Mouse (Mus musculus) hindbrain, embryonic 14.5 days (tissue): Measurements from ENCODE around the gene Psip1. TPM values are rescaled to one million over a fixed set of nuclear protein-coding genes. Genes with fewer than 3 reads are reported as not detected.

Source experiments
- ATAC-seq: fragments of 200-750 bp; cut with Nextera tagmentation; 2 replicates; pipeline ENCODE4 v1.8.0; 2017; ENCODE audit warnings: moderate number of reproducible peaks, mild to moderate bottlenecking, moderate TSS enrichment, moderate library complexity; ENCODE audit not compliant: low FRiP score
- DNase-seq: peaks from one replicate; pipeline ENCODE4 v3.0.0-alpha.2; 2015; ENCODE audit warnings: low spot score
- H3K27ac ChIP-seq: fragments of 300-500 bp; sonication (generic); 2 replicates; pipeline ENCODE4 v1.5.1; 2014; ENCODE audit warnings: mild to moderate bottlenecking, moderate library complexity
- H3K27me3 ChIP-seq: fragments of 300-500 bp; sonication (generic); 2 replicates; pipeline ENCODE4 v1.6.1; 2014; ENCODE audit warnings: mild to moderate bottlenecking, low read length, mixed read lengths; ENCODE audit not compliant: control insufficient read depth, insufficient read depth
- H3K36me3 ChIP-seq: fragments of 300-500 bp; sonication (generic); replicated peaks from 2 replicates; pipeline ENCODE4 v1.6.1; 2014; ENCODE audit not compliant: control insufficient read depth, insufficient read depth
- H3K4me1 ChIP-seq: fragments of 300-500 bp; sonication (generic); replicated peaks from 2 replicates; pipeline ENCODE4 v1.6.1; 2014; ENCODE audit warnings: antibody characterized with exemption, low read length, mixed read lengths; ENCODE audit not compliant: control insufficient read depth, insufficient read depth
- H3K4me2 ChIP-seq: fragments of 300-500 bp; sonication (generic); replicated peaks from 2 replicates; pipeline ENCODE4 v1.6.1; 2014; ENCODE audit warnings: mild to moderate bottlenecking, moderate library complexity
- H3K4me3 ChIP-seq: fragments of 300-500 bp; sonication (generic); replicated peaks from 2 replicates; pipeline ENCODE4 v1.5.1; 2014; ENCODE audit warnings: mild to moderate bottlenecking, low read length
- H3K9ac ChIP-seq: fragments of 300-500 bp; sonication (generic); 2 replicates; pipeline ENCODE4 v1.6.1; 2014
- H3K9me3 ChIP-seq: fragments of 300-500 bp; sonication (generic); 2 replicates; pipeline ENCODE4 v1.6.1; 2016; ENCODE audit warnings: low read length; ENCODE audit not compliant: control insufficient read depth
- WGBS: fragments of 180-500 bp; shearing (Covaris S2); extraction: QIAGEN DNeasy Blood & Tissue Kit; methylation state at CpG from one replicate; pipeline ENCODE4 v1.1.7; 2014; 5-methylcytosine and 5-hydroxymethylcytosine counted together
- polyA plus RNA-seq: library from polyadenylated mRNA; unstranded; fragments of >200 nt; fragmentation: Nextera tagmentation; extraction: Ambion mirVana; gene quantifications from 2 replicates; pipeline ENCODE4 v1.2.1, GENCODE M21; 2014

The Psip1 gene
- polyA plus RNA-seq, 1 experiment from 2014 or later: 308 TPM

DNA sequence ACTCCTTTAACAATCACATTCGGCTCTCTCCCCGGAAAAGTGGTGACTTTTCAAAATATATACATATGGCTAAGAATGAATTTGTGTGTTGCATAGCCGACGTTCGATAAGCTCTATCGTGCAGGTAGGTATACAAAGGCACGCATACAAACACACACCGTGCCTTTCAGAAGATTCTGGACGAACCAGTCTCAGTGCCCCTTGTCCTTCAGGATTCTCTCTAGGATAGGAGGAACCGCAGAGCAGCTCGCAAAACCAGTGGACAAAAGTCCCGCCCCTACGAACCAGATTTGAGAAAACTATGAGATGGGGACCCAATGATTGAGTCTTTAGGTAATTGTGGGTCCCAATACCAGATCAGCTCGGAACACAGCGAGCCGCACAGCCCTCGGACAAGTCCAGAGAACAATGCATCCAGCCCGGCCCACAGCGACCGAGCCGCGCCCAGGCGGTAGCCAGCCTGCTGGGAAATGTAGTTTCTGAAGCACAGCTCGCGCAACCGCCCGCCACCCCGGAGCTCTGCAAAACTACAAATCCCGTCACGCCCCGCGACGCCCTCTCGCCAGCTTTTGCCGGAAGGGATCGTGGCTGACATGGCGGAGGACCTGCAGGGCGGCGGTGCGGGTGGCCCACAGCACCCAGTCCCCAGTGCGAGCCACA, 69.0 kb downstream of the Psip1 start, which contains the start of gene Snapc3:
Gene Snapc3 (plus strand): TSS at position 565 of the 660 bp plus-strand sequence.
- Histone ChIP-seq H3K27ac (peak within 1 kb of the TSS; percentile 88), H3K36me3 (peaks cover 8% of the 10 kb centered on the region; the same call in 1 of the 2 replicates), H3K4me3 (peak within 1 kb of the TSS; percentile 82), H3K9me3 (no peaks in the 10 kb centered on the region), H3K27me3 (no peaks in the 10 kb centered on the region), H3K4me1 (peaks cover 18% of the 10 kb centered on the region), H3K9ac (peak within 1 kb of the TSS; percentile 92), H3K4me2 (peak within 1 kb of the TSS; percentile 66)
- DNase-seq (peak; percentile 97), ATAC-seq (peak; percentile 99)
- WGBS: 2% methylated on average over 41 of the region's 41 CpGs

DNA sequence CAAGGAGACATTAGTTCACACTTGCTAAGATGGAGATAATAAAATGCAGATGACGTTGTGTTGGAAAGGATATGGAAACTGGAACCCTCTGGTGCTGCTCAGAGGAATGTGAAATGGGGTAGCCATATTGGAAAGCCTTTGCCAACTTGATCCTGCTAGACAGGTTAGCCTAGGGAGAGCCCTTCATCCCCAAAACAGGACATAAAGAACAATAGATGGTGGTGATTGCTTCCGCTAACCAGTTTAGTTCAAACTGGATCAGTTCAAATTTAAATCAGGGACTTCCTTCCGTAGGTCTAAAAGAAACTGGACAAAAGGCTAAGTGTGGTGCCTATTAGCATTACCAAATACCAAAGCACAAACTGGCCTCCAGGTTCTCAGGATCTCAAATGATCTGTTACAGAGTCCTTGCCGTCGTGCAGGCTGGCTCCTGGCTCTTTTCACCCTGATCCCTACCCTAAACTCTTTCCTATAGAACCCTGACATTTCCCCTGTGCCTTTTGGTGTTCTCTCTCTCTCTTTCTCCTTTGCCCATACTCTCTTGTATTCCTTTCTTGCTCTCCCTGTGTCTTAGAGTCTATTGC, 71.9 kb downstream of the Psip1 start:
- H3K9me3 ChIP-seq: no peaks in the 10 kb centered on the region
- ATAC-seq (no peak), DNase-seq (no peak)
- 83% methylated on average over 5 of the region's 5 CpGs for WGBS
- H3K9ac ChIP-seq: no peak overlapping the region
- H3K36me3 ChIP-seq: no peaks in the 10 kb centered on the region
- H3K4me2 ChIP-seq: no peak overlapping the region
- peaks cover 13% of the 10 kb centered on the region for H3K4me1 ChIP-seq
- no peak overlapping the region for H3K4me3 ChIP-seq
- no peak overlapping the region for H3K27ac ChIP-seq
- no peaks in the 10 kb centered on the region for H3K27me3 ChIP-seq

DNA sequence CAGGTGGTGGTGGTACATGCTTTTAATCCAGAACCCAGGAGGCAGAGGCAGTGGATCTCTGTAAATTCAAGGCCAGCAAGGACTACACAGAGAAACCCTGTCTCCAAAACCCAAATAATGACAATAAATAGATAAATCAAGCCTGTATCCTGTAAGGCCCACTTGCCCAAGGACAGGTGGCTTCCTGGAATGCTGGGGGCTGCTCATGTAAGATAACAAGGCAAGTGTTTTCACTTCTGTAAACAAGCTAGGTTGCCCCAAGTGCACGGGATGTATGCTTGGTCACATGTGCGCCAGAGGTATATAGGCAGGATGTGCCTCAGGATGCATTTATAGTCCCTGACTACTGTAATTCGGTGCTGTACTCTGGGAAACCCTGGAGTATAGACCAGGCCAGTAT, 74.2 kb downstream of the Psip1 start:
- no peaks in the 10 kb centered on the region for H3K36me3 ChIP-seq
- WGBS: 94% methylated on average over 3 of the region's 3 CpGs
- peaks cover 4% of the 10 kb centered on the region; the same call in 1 of the 2 replicates for H3K4me1 ChIP-seq
- H3K4me3 ChIP-seq: no peak overlapping the region
- no peak overlapping the region for H3K4me2 ChIP-seq
- DNase-seq (no peak), ATAC-seq (no peak)
- H3K27ac ChIP-seq: no peak overlapping the region
- H3K9me3 ChIP-seq: peaks cover 13% of the 10 kb centered on the region
- no peaks in the 10 kb centered on the region for H3K27me3 ChIP-seq
- no peak overlapping the region for H3K9ac ChIP-seq

DNA sequence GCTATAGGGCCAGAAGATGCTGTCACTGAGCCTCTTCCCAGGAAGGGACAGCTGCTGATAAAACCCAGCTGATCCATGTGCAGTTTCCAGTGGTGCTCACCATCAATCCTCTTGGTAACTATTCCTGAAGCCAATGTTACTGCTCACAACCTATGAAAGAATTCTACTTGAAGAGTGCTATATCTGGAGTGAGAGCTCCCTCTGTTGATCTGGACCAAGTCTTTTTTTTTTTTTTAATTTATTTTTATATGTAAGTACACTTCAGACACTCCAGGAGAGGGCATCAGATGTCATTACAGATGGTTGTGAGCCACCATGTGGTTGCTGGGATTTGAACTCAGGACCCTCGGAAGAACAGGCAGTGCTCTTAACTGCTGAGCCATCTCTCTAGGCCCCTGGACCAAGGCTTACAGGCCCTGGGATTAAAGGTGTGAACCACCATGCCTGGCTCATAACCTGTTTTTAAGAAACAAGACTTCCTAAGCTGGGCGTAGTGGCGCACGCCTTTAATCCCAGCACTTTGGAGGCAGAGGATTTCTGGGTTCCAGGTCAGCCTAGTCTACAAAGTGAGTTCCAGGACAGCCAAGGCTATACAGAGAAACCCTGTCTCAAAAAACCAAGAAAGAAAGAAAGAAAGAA, 76.3 kb downstream of the Psip1 start:
- WGBS: 96% methylated on average over 4 of the region's 4 CpGs
- no peak for DNase-seq
- H3K4me2 ChIP-seq: no peak overlapping the region

DNA sequence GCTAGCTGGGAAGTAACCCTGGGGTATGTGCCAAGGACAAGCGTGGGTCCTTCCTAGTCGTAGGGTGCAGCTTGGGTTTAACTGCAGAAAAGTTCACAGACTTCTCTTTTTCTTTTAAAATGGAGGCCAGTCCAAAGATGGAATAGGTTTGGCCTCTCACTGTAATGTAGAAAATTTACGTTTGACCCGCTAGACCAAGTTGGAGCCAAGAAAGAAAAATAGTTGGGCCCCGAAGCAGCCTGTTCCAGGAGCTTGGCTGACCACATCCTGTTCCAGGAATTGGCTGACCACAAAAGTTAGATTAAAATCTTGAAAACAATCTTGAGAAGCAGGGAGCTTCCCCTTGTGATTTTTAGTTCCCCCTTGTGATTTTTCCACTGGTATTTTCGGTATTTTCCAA, 78.6 kb downstream of the Psip1 start:
- Histone ChIP-seq H3K9ac (no peak overlapping the region), H3K4me3 (no peak overlapping the region), H3K4me2 (no peak overlapping the region), H3K4me1 (no peaks in the 10 kb centered on the region), H3K36me3 (no peaks in the 10 kb centered on the region), H3K9me3 (peaks cover 21% of the 10 kb centered on the region), H3K27ac (no peak overlapping the region), H3K27me3 (no peaks in the 10 kb centered on the region)
- no peak for ATAC-seq
- WGBS: 90% methylated on average over 6 of the region's 6 CpGs
- DNase-seq: no peak

More for the DNA sequence above, 76.3 kb downstream of the Psip1 start:
- H3K9ac ChIP-seq: no peak overlapping the region
- no peak overlapping the region for H3K4me3 ChIP-seq
- peaks cover 13% of the 10 kb centered on the region for H3K9me3 ChIP-seq
- H3K36me3 ChIP-seq: no peaks in the 10 kb centered on the region
- H3K4me1 ChIP-seq: no peaks in the 10 kb centered on the region
- H3K27me3 ChIP-seq: no peaks in the 10 kb centered on the region
- H3K27ac ChIP-seq: no peak overlapping the region
- no peak for ATAC-seq

Other genes with a start within 250 kb of the Psip1 start
- 8.2 and 9.0 TPM in 2 replicates for gene Ttc39b, start 162.2 kb downstream of the Psip1 start, polyA plus RNA-seq
- gene Snapc3, start 68.7 kb downstream of the Psip1 start, polyA plus RNA-seq: 62.6 and 66.5 TPM in 2 replicates
- 3.0 and 3.5 TPM in 2 replicates for gene Ccdc171, start 39.1 kb upstream of the Psip1 start, polyA plus RNA-seq